Mouse (Mus musculus) intestine, postnatal 0 days (tissue): Measurements from ENCODE around the gene Gnas. TPM values are rescaled to one million over a fixed set of nuclear protein-coding genes. Genes with fewer than 3 reads are reported as not detected.

Experiments used
- ATAC-seq: fragments of 200-750 bp; cut with Nextera tagmentation; 2 replicates; pipeline ENCODE4 v1.8.0; 2017; ENCODE audit warnings: mild to moderate bottlenecking, moderate TSS enrichment, moderate library complexity
- H3K27ac ChIP-seq: fragments of 300-500 bp; sonication (generic); 2 replicates; pipeline ENCODE4 v1.5.1; 2014; ENCODE audit warnings: mild to moderate bottlenecking, low read depth, low read length, moderate library complexity
- H3K27me3 ChIP-seq: fragments of 300-500 bp; sonication (generic); replicated peaks from 2 replicates; pipeline ENCODE4 v1.6.1; 2014; ENCODE audit warnings: low read length, mixed read lengths; ENCODE audit not compliant: control insufficient read depth, insufficient read depth
- H3K36me3 ChIP-seq: fragments of 300-500 bp; sonication (generic); 2 replicates; pipeline ENCODE4 v1.6.1; 2014; ENCODE audit warnings: mild to moderate bottlenecking, moderate library complexity; ENCODE audit not compliant: control insufficient read depth, insufficient read depth
- H3K4me1 ChIP-seq: fragments of 300-500 bp; sonication (generic); replicated peaks from 2 replicates; pipeline ENCODE4 v1.6.1; 2014; ENCODE audit warnings: antibody characterized with exemption, low read length, mixed read lengths; ENCODE audit not compliant: control insufficient read depth, insufficient read depth
- H3K4me2 ChIP-seq: fragments of 300-500 bp; sonication (generic); replicated peaks from 2 replicates; pipeline ENCODE4 v1.6.1; 2014; ENCODE audit warnings: low read depth, mild to moderate bottlenecking, moderate library complexity
- H3K4me3 ChIP-seq: fragments of 300-500 bp; sonication (generic); 2 replicates; pipeline ENCODE4 v1.5.1; 2014; ENCODE audit warnings: low read depth, low read length
- H3K9ac ChIP-seq: fragments of 300-500 bp; sonication (generic); 2 replicates; pipeline ENCODE4 v1.6.1; 2014; ENCODE audit warnings: mild to moderate bottlenecking, low read depth, low read length
- H3K9me3 ChIP-seq: fragments of 300-500 bp; sonication (generic); 2 replicates; pipeline ENCODE4 v1.6.1; 2016; ENCODE audit warnings: mixed run types; ENCODE audit not compliant: control insufficient read depth
- CTCF ChIP-seq: sonication (generic); IDR thresholded peaks from 2 replicates; pipeline ENCODE4 v1.5.1; 2016; ENCODE audit warnings: low read depth, mild to moderate bottlenecking, control low read depth, antibody characterized with exemption, moderate library complexity
- WGBS: fragments of 180-500 bp; shearing (Covaris S2); extraction: QIAGEN DNeasy Blood & Tissue Kit; methylation state at CpG from one replicate; pipeline ENCODE4 v1.1.7; 2014; 5-methylcytosine and 5-hydroxymethylcytosine counted together
- polyA plus RNA-seq: library from polyadenylated mRNA; unstranded; fragments of >200 nt; fragmentation: Nextera tagmentation; extraction: Ambion mirVana; gene quantifications from 2 replicates; pipeline ENCODE4 v1.2.1, GENCODE M21; 2015

Gene Gnas
- polyA plus RNA-seq, 1 experiment from 2014 or later, result 705 TPM

- TF ChIP-seq CTCF, result 0 out of 2 replicates have a peak, but pooled peaks have one; percentile 1
- no peaks in the 10 kb centered on the region for H3K36me3 ChIP-seq
- no peaks in the 10 kb centered on the region for H3K27me3 ChIP-seq
- WGBS, result 50% methylated on average over 64 of the region's 64 CpGs
- H3K9me3 ChIP-seq, result no peaks in the 10 kb centered on the region
- peak; percentile 77 for ATAC-seq
- no peaks in the 10 kb centered on the region for H3K4me1 ChIP-seq
- H3K27ac ChIP-seq, result peak overlapping the region; percentile 60
- H3K4me2 ChIP-seq, result peak overlapping the region; percentile 94
- peak overlapping the region; percentile 95 for H3K4me3 ChIP-seq
- H3K9ac ChIP-seq, result peak overlapping the region; percentile 45
Measured at GRCm38 (mm10) chr2:174327295-174327981, 43.3 kb downstream of the Gnas start.

- 45% methylated on average over 46 of the region's 46 CpGs for WGBS
- H3K27ac ChIP-seq, result peak overlapping the region; percentile 98
- TF ChIP-seq CTCF, result no peak
Measured at GRCm38 (mm10) chr2:174328358-174328905, 44.3 kb downstream of the Gnas start.

GRCm38 (mm10) chr2:174328926-174329662 is 45.0 kb downstream of the Gnas start:
- no peak for ATAC-seq
- peaks cover 3% of the 10 kb centered on the region; the same call in 1 of the 2 replicates for H3K4me1 ChIP-seq
- peak overlapping the region; percentile 98 for H3K27ac ChIP-seq
- no peaks in the 10 kb centered on the region for H3K36me3 ChIP-seq
- peak overlapping the region; percentile 94 for H3K4me2 ChIP-seq
- H3K9me3 ChIP-seq, result no peaks in the 10 kb centered on the region
- H3K27me3 ChIP-seq, result no peaks in the 10 kb centered on the region
- peak overlapping the region; percentile 95 for H3K4me3 ChIP-seq
- TF ChIP-seq CTCF, result peak; percentile 20; the same call in 1 of the 2 replicates
- peak overlapping the region; percentile 94 for H3K9ac ChIP-seq
- 39% methylated on average over 54 of the region's 58 CpGs for WGBS

More at GRCm38 (mm10) chr2:174328358-174328905, 44.3 kb downstream of the Gnas start:
- no peaks in the 10 kb centered on the region for H3K27me3 ChIP-seq
- H3K4me3 ChIP-seq, result peak overlapping the region; percentile 95
- no peaks in the 10 kb centered on the region for H3K9me3 ChIP-seq
- no peak for ATAC-seq
- H3K36me3 ChIP-seq, result no peaks in the 10 kb centered on the region
- peaks cover 2% of the 10 kb centered on the region; the same call in 1 of the 2 replicates for H3K4me1 ChIP-seq
- H3K9ac ChIP-seq, result peak overlapping the region; percentile 26; the same call in 1 of the 2 replicates
- H3K4me2 ChIP-seq, result peak overlapping the region; percentile 94

- WGBS, result under 1% methylated on average over 76 of the region's 131 CpGs
- Histone ChIP-seq H3K4me3 (peak overlapping the region; percentile 95), H3K9me3 (no peaks in the 10 kb centered on the region), H3K27me3 (no peaks in the 10 kb centered on the region), H3K4me2 (peak overlapping the region; percentile 94), H3K27ac (peak overlapping the region; percentile 98), H3K4me1 (peaks cover 7% of the 10 kb centered on the region; the same call in 1 of the 2 replicates), H3K36me3 (0 out of 2 replicates have a peak, but pooled peaks cover 3% of the 10 kb centered on the region), H3K9ac (peak overlapping the region; percentile 94)
- ATAC-seq, result peak; percentile 47
- peak; percentile 50 for TF ChIP-seq CTCF
Measured at GRCm38 (mm10) chr2:174329663-174330615, 45.8 kb downstream of the Gnas start.

GRCm38 (mm10) chr2:174330616-174331191 is 46.6 kb downstream of the Gnas start:
- H3K4me3 ChIP-seq, result peak overlapping the region; percentile 95
- TF ChIP-seq CTCF, result peak; percentile 19; the same call in 1 of the 2 replicates
- peak; percentile 65 for ATAC-seq
- no peaks in the 10 kb centered on the region for H3K9me3 ChIP-seq
- 0 out of 2 replicates have a peak, but pooled peaks cover 3% of the 10 kb centered on the region for H3K36me3 ChIP-seq
- H3K27ac ChIP-seq, result peak overlapping the region; percentile 98
- 1% methylated on average over 48 of the region's 48 CpGs for whole genome bisulfite sequencing
- H3K9ac ChIP-seq, result peak overlapping the region; percentile 94
- peaks cover 7% of the 10 kb centered on the region; the same call in 1 of the 2 replicates for H3K4me1 ChIP-seq
- H3K27me3 ChIP-seq, result no peaks in the 10 kb centered on the region
- peak overlapping the region; percentile 94 for H3K4me2 ChIP-seq
